Mouse (Mus musculus): Measurements from ENCODE around the gene Ubap1.

- TF ChIP-seq CTCF (IDR thresholded peaks at IDR 0.05; ENCODE audit: borderline replicate concordance, insufficient read depth, low read depth, low read length) (no peak), POLR2A (IDR thresholded peaks at IDR 0.05; ENCODE audit: borderline replicate concordance, insufficient read depth, low read length) (no peak)
Observed at GRCm38 (mm10) chr4:41304302-41304701, 44.5 kb upstream of the Ubap1 start.

Measured in cerebellum, adult 2 months (tissue).